In the genomic region with DNA sequence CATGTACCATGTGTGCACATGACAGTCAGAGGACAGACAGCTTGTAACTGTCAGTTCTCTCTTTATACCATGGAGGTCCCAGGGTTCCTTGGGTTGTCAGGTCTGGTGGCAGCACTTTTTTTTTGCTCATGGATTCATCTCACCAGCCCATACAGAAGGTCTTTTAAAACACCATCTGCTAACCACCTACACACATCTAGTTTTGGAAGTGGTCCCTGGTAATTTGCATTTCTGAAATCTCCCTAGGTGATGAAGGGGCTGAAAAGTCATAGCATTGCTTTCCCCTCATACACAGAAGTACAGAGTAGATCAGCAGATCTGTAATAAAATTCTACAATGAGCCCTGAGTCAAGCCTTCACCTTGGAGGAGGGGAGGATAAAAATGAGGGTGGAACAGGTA, we compare ENCODE assay signal across 17 mouse cellular contexts. TPM values are rescaled to one million over a fixed set of nuclear protein-coding genes. Genes with fewer than 3 reads are reported as not detected.
DNase-seq lines count a peak whose midpoint lies in the region; ATAC-seq lines count a peak whose summit lies in the region.
"Had no signal": no experiment of that assay in that cellular context is flagged by ENCODE, and none has a peak within 500 bp of the region (broad histone marks: within the 10 kb centered on the region; RNA-seq: fewer than 3 reads in every experiment).

No protein-coding gene starts in this region.

- peak; percentile 69 for ATAC-seq in frontal cortex, adult (ENCODE audit: low TSS enrichment)
- ATAC-seq: activated CD4-positive, CD25-positive, alpha-beta regulatory T cell, adult 4 months; forebrain, embryonic 13.5 days; Patski had no signal

- no peak for DNase-seq in frontal cortex, postnatal 14 days (ENCODE audit: low spot score in 2 of 2)
- DNase-seq in layer of hippocampus, adult 9-11 months: peak; percentile 51
- no peak for DNase-seq in layer of hippocampus, adult 9-10 months (ENCODE audit: low spot score)
- DNase-seq in right cerebral cortex, adult 18-20 months: peak; percentile 57
- no peak for DNase-seq in right cerebral cortex, postnatal 10 days (ENCODE audit: low spot score in 2 of 2)
- no peak for DNase-seq in adrenal gland, adult 2 months
- DNase-seq: adrenal gland, postnatal 25 days; cerebellum, adult 11-12 months; cerebellum, adult 9-11 months; cerebellum, postnatal 36 days; gastrocnemius, postnatal 36 days; heart, adult 11 months; heart, postnatal 36 days had no signal

RNA-seq across cellular contexts. Expression of a gene that starts 44.9 kb away (rescaled TPM):
- 10 to 100 TPM; 25.5 to 29.4 TPM for total RNA-seq in adrenal gland, adult 2 months (2021)
- polyA plus RNA-seq in adrenal gland, adult 2 months (2012; rRNA removed): 30.5 and 33.4 TPM in 2 replicates

Comparison
In these comparisons a context has a peak if more than half of its experiments do, and no peak if none do; other contexts are left out.
1. DNase-seq: peak in layer of hippocampus, adult 9-11 months (single experiment) and right cerebral cortex, adult 18-20 months (single experiment); none in frontal cortex, postnatal 14 days (0 of 2), layer of hippocampus, adult 9-10 months (single experiment), right cerebral cortex, postnatal 10 days (0 of 2) and adrenal gland, adult 2 months (single experiment).